Mouse (Mus musculus) thymus, postnatal 36 days (tissue): ENCODE results near the gene Sez6.

Source experiments
- DNase-seq, 2 experiments: peaks; one replicate each; pipeline ENCODE4 v3.0.0; 2022; ENCODE audit warnings: mixed read lengths in 2 of 2

The Sez6 gene

DNA sequence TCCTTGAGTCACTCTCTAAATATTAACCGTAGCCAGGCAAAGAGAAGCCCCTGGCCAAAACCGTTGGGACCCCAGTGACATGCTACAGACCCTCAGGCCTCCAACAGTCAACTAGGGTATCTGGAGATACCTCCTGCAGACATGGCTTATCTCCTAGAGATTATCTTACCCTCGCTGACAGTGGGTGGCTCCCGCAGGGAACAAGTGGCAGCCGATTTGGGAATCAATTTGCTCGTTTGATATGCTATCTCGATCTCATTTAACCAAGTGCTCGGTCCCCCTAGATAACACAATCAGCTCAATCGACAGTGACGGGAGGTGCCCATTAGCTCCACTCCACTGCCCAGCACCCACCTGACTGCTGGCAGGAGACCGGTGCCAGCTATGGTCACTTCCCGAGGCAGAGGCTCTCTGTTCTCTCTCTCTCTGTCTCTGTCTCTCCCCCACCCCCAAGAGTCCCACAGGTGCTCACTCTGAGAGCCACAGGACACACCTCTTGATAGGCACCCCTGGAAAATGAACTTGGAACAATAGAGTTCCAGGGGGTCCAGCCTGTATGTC is 19.6 kb downstream of the Sez6 start:
- DNase-seq, result no peak

DNA sequence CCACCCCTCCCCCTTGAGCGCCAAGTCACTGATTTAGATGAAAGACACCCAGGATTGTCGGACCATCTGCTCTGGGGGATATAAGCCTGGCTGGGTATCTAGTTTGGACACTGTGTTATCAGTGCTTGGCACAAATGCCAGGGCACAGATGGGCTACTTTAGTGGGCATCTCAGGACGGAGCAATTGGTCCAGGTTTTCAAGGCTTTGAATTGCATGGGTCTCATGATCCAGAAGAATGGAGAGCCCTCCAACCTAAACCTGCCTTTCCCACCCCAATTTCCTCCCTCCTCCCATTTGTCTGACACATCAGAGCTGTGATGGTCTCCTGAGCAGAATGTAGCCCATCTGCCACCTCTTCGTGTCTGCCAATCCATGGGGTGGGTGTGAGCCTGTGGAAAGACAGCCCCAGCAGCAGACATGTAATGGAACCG is 20.2 kb downstream of the Sez6 start:
- DNase-seq, result no peak

DNA sequence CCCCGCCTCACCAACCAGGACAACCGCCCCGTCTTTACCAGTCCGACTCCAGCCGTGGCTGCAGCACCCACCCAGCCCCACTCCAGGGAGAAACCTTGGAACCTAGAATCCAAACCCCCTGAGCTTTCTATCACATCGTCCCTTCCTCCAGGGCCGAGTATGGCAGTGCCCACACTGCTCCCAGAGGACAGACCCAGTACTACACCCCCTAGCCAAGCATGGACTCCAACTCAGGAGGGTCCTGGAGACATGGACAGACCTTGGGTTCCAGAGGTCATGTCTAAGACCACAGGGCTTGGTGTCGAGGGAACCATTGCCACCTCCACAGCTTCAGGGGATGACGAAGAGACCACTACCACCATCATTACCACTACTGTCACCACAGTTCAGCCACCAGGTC is 23.1 kb downstream of the Sez6 start:
- DNase-seq, result peak; percentile 45 to 51

DNA sequence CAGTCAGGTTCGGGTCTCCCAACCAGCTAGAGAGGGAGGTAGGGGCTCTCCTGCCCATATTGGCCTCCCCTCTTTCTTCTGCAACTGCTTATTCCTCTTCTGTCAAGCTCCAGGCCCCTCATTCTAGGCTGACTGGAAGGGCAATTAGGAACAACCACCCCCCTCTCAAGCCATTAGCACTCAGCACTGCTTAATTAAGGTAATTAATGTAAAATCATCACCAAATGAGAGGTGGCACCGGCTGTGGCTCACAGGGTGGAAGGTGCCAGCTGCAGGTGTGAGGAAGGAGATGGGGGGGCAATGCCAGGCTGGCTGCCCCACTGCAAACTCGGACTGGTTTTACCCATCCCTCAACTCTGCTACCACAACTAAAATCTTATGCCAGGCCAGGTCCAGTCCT is 25.8 kb downstream of the Sez6 start:
- DNase-seq, result no peak

DNA sequence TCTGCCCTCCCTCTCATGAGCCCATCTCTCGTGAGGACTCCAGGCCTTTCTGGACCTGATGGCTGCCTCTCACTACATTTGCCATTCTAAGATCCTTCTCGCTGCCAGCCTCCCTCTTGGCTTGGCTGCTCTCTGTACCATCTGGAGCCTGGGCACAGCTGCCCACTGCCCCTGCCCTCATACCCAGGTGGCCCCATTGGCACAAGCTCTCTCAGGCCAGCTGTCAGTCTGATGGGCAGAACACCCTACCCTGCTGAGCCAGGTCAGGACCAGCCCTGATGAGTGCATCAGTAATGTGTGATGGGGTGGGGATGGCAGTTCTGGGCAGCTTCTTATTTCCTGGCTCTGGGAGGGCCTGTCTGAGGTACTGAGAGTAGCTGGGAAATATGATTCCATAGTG is 27.7 kb downstream of the Sez6 start:
- no peak for DNase-seq

DNA sequence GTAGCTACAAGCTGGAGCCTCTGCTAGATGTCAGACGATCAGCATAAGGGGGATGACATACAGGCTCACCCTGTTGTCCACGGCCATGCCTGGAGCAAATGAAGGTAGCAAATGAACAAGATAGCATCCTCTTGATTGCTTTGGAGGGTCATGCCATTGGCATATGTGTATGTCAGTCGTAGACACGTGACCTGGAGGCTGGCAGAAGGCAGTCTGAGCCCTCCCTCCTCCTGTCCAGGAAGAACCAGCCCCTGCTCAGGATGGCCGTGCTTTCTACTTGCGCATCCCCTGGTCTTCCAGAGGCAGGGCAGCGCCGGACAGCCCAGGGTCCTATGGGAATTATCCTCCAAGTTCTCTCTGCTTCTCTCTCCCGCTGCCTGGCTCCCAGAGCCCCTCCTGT is 28.3 kb downstream of the Sez6 start:
- DNase-seq, result no peak

DNA sequence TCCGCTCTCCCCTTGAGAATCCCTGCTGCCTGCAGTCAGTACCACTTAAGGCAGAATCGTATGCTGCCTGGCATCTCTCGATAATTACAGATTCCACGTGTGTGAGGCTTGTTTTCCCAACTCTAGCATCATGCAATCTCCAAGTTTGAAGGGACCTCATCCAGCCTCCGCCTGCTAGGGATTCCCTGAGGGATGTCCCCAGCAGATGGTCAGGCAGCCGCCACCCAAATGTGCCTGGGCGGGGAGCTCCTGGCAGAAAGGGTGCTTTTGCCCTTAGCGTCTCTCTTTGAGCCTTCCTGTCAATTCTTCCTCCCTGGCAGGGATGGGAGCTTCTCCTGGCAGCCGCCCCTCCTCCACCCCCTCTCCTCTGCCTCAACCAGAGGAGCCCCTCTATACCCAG is 29.6 kb downstream of the Sez6 start:
- DNase-seq, result no peak

DNA sequence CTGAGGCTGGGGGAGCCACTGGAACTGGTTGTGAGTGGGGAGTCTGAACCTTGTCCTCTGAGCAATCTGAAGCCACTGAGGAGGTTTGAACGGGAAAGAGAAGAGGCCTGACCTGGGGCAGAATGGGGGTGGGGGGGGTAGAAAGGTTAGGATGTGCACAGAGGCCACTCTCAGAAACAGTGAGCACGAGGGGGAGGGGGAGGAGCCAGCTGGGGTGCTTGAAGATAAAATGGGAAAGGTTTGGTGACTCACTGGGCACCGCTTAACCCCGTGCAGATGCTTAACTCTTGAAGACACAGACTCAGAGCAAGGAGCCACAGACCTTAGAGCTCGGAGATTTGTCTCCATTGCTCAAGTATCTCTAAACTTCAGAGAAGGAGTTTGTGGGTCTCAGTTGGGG is 30.3 kb downstream of the Sez6 start:
- no peak for DNase-seq

DNA sequence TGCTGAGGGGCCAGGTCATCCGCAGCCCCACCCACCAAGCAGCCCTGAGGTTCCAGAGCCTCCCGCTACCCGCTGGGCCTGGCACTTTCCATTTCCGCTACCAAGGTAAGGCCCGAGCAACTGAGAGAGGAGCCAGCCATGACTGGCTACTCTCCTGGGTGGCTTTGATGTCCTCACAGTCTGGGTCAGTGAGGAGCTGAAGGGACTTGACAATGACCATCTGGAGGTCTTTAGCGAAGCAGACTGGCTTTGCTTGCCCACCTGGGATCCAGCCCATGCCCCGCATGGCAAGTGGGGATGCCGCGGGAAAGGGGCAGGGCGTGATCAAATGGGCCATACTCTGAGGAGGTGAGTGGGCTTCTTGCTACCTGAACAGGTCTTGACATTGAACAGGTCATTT is 32.3 kb downstream of the Sez6 start:
- DNase-seq, result no peak

DNA sequence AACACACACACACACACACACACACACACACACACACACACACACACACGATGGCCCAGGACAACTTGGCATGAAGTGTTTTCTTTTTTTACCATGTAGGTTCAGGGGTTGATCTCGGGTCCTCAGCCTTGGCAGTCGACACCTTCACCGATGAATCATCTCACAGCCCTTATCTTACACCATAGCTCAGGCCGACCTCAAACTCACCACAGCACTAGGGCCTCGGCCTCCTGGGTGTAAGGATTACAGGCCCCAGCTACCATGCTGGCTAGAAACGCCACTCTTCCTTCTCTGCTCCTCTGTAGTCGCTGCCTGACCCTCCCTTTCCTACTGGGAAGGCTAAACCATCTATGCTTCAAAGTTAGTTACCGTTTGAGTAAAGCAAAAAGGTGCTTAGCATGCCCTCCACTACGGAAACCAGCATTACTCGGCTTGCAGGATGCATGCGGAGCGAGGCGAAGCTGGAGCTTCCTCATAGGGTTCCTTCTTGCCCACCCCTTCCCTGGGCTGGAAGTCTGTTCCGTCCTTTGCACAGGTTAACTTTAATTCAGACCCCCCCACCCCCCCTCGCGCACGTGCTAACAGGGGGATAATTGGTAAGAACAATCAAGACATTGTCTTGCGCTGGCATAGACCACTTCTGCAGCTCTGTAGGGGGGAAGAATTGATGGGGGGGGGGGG is 34.0 kb downstream of the Sez6 start:
- no peak for DNase-seq

DNA sequence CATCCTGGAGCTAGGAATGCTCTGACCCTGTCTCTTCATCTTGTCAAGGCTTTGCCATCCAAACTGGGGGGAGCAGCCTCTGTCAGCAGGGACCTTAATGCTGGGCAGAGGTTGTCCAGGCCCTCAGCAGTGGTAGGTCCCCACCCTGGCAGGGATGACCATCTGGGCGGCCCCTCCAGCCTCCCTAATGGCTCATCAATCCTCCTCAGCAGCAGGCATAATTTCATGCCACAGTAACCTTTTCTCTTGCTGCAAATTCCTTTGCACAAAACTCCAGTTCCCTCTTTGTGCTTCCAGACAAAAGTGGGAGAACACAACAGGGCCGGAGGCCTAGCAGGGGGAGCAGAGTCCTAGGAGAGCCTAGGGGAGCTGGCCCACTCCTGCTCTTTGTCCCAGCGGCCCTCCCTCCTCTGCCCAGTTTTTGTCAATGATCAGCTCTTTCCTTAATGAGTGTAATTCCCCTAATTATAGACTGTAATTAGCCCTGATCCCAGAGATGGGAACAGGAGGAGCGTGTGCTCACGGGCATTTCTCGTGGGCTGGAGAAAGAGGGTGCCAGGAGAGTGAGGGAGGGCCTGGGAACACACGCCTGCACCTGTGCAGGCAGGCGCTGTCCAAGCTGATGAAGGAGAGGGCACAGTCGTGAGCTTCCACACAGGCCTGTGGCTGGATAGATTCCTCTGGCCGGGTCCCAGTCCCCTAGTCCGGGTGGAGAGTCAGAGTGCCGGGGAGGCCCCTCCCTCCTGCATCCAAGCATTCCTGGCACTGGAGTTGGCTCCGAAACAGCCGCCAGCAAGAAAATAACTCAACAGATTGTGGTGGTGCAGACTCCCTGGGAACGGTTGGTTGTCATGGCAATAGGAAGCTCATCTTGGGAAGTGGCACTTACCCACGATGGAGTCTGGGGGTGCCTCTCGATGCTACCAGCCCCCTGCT is 34.8 kb downstream of the Sez6 start:
- DNase-seq, result no peak

DNA sequence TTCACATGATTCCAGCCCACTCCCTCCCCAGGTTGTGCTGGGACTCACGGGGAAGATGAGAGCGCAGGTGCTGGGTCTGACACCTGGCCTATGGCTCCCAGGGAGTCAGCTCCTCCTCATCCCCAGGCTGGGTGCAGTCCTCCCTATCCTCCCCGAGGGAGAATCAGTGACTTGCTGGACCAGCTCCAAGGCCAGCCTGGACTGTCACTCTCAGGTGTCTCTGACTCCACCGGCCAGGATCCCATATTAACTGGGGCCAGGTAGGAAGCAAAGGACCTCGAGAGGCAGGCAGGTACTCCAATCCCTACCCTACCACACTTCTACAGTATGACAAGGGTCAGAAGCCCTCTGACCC is 35.4 kb downstream of the Sez6 start:
- no peak for DNase-seq

DNA sequence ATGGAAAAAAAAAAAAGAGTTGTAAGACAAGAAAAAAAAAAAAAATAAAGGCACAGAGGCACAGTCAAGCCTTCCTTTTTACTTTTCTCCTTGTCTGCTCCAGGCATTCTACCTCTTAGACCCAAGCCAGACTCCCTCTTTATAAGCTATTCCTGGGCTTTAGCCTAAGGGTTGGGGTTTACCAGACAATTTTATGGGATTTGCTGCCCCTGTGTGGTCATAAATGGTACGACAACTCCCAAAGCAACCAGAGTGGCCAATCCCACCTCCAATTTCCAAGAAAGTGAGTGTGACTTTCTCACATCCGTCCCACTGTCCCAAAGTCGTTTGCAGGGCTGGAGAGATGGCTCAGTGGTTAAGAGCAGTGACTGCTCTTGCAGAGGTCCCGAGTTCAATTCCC is 36.5 kb downstream of the Sez6 start:
- peak; percentile 47 to 60 for DNase-seq

DNA sequence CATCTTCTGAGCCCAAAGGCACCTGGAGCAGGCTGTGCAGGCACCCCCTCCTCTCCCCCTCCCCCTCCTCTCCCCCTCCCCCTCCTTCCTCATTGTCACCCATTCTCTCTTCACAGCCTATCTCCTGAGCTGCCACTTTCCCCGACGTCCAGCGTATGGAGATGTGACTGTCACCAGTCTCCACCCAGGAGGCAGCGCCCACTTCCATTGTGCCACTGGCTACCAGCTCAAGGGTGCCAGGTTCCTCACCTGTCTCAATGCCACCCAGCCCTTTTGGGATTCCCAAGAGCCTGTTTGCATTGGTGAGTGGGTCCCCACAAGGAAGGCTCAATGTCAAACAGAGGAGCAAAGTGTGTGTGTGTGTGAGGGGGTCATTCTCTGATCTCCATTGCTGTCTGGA is 38.2 kb downstream of the Sez6 start:
- DNase-seq, result no peak

DNA sequence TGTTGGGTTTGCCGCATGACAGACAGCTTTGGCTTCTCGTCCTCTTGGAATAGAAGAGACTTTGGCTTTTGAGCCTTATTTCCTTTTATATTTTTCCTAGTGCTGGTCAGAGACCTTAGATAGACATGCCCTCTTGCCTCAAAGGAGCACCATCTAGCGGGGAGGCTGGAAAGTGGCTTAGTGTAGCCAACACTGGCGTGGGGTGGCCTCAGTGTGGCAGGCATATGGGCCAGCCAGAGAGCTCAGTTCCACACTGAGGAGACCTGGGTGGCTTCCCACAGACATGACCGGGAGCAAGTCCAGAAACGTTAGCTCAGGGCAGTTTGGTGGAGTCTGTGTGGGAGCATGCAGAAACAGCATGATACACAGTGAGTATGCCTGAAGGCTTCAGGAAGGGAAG is 40.1 kb downstream of the Sez6 start:
- DNase-seq, result no peak

DNA sequence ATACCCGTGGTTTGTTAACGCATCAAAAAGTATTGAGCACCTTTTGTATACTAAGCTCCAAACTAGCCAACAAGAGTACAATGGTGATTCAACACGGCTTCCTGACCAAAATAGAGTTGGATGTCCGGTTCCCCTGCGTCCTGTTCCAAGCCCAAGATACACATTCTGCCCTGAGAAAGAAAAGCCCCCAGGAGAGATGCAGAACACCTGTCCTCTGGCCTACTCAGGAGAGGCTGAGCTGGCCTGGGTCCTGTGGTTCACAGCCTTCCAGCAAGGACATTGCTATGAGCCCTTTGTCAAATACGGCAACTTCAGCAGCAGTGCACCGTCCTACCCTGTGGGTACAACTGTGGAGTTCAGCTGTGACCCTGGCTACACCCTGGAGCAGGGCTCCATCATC is 42.9 kb downstream of the Sez6 start:
- no peak for DNase-seq

DNA sequence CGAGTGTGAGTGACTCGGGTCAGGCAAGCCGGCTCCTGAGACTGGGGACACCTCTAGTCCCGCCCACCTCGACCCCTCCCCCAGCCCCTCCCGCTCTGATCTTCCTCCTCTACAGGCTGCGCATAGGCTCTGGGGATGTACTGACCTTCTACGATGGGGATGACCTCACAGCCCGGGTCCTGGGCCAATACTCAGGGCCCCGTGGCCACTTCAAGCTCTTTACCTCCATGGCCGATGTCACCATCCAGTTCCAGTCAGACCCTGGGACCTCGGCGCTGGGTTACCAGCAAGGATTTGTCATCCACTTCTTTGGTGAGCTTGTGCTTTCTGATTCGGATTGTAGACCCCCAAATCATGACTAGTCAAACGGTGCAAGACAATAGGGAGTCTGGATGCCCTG is 43.7 kb downstream of the Sez6 start:
- DNase-seq, result no peak

DNA sequence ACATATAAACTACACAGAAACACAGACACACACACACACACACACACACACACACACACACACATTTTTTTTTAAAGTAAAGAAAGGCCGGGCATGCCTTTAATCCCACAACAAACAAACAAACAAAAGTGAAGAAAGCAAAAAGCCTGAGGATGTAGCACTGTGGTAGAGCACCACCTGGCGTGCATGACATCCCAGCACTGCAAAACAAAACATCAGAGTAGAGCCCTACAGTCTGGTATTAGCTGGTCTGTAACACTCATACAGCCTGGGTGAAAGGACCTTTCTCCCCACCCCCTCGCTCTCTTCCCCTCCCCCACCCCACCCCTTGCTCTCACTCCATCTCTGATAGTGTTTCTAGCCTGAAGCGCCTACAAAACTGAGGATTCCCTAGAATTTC is 45.3 kb downstream of the Sez6 start:
- DNase-seq, result no peak

DNA sequence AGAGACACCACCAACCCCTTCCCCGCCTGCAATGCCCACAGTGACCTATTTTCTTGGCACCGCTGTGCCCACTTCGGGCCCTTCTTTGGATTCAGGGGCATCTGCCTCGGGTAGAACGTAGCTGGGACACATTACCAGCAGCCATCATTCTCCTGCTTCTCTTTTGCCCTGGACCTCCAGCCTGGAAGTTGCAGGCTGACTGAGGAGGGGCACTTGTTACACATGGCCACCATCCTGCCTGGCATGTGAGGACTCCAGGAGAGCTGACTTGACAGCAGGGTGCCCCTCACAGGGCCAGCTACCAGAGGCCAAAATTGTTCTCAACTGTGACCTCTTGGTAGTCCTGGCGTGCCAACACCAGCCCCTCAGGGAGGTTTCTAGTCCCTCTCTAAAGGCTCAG is 47.6 kb downstream of the Sez6 start:
- DNase-seq, result no peak

DNA sequence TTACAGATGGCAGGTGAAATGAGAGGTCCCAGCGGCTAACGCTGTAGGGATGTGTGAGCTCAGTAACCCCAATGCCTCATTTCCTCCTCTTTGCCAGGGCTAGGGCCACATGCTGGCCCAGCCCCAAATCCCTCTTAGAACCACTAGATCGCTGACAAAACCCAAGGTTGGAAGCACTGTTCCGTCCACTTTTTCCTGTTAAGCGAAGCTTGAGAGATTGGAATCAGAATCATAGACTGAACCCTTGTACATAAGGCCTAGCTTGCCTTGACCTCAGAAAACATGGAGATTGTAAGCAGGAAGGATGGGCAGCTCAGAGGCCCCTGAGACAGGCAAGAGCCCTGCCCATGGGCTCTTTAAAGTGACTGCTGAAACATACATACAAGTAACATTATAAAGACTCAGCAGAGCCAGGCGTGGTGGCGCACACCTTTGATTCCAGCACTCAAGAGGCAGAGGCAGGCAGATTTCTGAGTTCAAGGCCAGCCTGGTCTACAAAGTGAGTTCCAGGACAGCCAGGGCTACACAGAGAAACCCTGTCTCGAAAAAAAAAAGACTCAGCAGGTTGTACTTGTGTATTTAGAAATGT is 48.7 kb downstream of the Sez6 start:
- no peak for DNase-seq

DNA sequence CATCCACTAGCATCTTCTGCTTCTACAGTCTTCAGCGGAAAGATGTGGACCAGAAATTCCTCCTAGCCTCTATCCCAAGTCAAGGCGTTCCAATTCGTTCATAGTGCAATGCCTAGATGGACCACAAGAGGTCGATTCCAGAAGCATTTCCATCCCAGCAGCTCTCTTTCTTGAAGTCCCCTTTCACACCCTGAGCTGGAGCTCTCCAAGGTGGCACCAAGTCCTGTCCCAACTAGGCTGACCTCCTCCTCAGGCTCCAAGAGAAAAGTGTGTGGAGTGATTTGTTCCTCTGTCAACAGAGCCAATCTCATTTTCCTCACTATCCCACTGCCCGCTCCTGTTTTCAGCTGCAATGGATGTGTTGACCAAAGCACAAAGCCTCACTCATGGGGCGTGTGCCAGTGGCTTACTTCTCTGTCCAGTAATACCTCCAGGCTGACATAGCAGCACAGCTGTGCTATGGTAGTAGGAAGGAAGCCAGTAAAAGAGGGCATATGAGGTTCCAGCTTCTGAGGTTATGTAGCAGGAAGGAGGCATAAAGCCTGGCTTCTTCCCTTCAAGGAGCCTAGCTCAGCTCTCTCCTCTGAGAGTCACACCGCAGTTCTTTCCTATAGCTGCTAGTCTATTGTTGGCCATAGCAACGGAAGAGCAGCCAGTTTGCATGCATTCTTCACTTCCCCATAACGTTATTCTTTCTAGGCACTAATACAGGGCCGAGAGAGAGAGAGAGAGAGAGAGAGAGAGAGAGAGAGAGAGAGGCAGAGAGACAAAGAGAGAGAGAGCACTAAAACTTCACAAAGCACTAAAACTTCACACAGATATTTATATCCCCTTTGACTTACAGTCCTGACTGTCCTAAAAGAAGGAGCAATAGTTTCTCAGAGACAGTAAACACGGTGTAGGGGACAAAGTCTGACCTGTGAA is 49.9 kb downstream of the Sez6 start:
- peak; percentile 31 to 37 for DNase-seq

DNA sequence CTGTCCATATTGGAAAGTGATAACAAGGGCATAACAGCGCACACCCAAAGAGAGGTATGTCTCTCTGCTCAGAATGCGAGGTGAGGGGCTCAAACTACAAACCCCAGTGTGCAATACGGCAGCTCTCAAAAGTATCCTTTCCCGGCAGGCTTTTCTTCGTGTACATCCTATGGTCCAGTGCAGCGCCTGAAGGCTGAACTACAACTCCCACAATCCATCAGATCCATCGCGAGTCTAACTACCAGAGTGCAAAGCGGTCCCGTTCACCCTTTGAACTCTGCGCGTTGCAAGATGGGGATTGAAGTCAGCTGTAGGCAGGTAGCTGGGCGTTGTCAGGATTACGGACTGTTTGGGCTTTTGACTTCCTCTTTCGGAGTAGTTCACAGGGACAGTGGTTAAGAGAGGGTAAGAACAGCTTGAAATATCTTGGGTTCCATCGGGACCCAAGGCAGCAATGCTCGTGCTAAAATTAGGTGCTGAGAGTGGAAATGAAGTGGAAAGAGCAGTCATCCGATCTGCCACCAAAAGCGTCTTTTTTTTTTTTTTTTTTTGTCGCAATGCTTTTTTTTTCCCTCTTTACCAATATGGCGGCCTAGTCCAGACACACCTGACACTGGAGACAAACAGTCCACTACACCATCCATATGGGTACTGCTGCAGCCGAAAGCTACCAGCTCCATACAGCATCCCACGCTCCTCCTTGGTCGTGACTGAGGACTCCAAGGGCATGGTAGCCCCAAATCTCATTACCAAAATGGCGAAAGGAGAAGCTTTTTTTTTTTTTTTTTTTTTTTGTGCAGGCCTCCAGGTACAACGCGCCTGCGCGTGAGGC is 51.2 kb downstream of the Sez6 start:
- DNase-seq, result peak; percentile 85 to 95
